Mouse (Mus musculus) kidney, postnatal 0 days (tissue): ENCODE data around the gene Bmf. TPM values are rescaled to one million over a fixed set of nuclear protein-coding genes. Genes with fewer than 3 reads are reported as not detected.

Experiments used
- ATAC-seq: fragments of 200-750 bp; cut with Nextera tagmentation; replicated peaks from 2 replicates; pipeline ENCODE4 v1.8.0; 2017; ENCODE audit warnings: low read depth, moderate number of reproducible peaks, moderate TSS enrichment, moderate library complexity; ENCODE audit not compliant: low FRiP score
- DNase-seq: peaks from one replicate; pipeline ENCODE4 v3.0.0-alpha.2; 2016; ENCODE audit warnings: low spot score
- H3K27ac ChIP-seq: fragments of 300-500 bp; sonication (generic); 2 replicates; pipeline ENCODE4 v1.5.1; 2014; ENCODE audit warnings: mild to moderate bottlenecking
- H3K27me3 ChIP-seq: fragments of 300-500 bp; sonication (generic); 2 replicates; pipeline ENCODE4 v1.6.1; 2014; ENCODE audit warnings: low read length, mixed read lengths; ENCODE audit not compliant: insufficient read depth
- H3K36me3 ChIP-seq: fragments of 300-500 bp; sonication (generic); 2 replicates; pipeline ENCODE4 v1.6.1; 2014; ENCODE audit warnings: low read length, mixed read lengths; ENCODE audit not compliant: insufficient read depth
- H3K4me1 ChIP-seq: fragments of 300-500 bp; sonication (generic); replicated peaks from 2 replicates; pipeline ENCODE4 v1.6.1; 2014; ENCODE audit warnings: antibody characterized with exemption, low read length, mixed read lengths; ENCODE audit not compliant: insufficient read depth
- H3K4me2 ChIP-seq: fragments of 300-500 bp; sonication (generic); 2 replicates; pipeline ENCODE4 v1.6.1; 2014; ENCODE audit warnings: mild to moderate bottlenecking, low read length, moderate library complexity, mixed read lengths
- H3K4me3 ChIP-seq: fragments of 300-500 bp; sonication (generic); replicated peaks from 2 replicates; pipeline ENCODE4 v1.5.1; 2014; ENCODE audit warnings: low read depth, low read length
- H3K9ac ChIP-seq: fragments of 300-500 bp; sonication (generic); 2 replicates; pipeline ENCODE4 v1.6.1; 2014; ENCODE audit warnings: low read depth, low read length
- H3K9me3 ChIP-seq: fragments of 300-500 bp; sonication (generic); replicated peaks from 2 replicates; pipeline ENCODE4 v1.6.1; 2016; ENCODE audit warnings: low read length, inconsistent platforms, mixed read lengths
- CTCF ChIP-seq: IDR thresholded peaks from 2 replicates; pipeline ENCODE4 v1.5.1; 2016; ENCODE audit warnings: antibody characterized with exemption, low read depth, mild to moderate bottlenecking, moderate library complexity
- WGBS: fragments of 180-500 bp; shearing (Covaris S2); extraction: QIAGEN DNeasy Blood & Tissue Kit; methylation state at CpG from one replicate; pipeline ENCODE4 v1.1.7; 2014; 5-methylcytosine and 5-hydroxymethylcytosine counted together
- polyA plus RNA-seq: library from polyadenylated mRNA; unstranded; fragments of >200 nt; fragmentation: Nextera tagmentation; extraction: Ambion mirVana; gene quantifications from 2 replicates; pipeline ENCODE4 v1.2.1, GENCODE M21; 2015

Bmf gene
- polyA plus RNA-seq, 1 experiment from 2014 or later, result 5.3 TPM

DNA sequence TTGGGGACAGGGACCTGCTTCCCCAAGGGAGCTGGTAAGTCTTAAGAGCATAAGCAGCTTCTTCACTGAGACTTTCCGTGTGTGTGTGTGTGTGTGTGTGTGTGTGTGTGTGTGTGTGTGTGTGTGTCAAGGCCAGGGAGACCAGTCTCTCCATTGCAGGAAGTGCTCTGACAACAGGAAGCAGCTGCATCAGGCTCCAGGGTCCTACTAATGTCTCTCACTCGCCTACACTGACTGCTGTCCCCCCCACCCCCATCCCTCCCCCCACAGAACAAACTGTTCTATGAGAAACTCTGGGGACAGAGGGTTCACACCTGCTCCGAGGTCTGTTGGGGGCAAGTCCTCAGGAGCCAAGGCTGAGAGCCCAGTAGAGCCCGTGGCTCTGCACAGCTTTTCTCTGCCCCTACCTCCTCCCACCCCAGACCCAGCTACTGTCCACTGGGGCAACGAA lies 58.2 kb downstream of the Bmf start:
- peak; percentile 47 for DNase-seq

GRCm38 (mm10) chr2:118490241-118491091 lies 59.0 kb downstream of the Bmf start:
- Histone ChIP-seq H3K27ac (peak overlapping the region; percentile 57), H3K4me1 (peaks cover 15% of the 10 kb centered on the region), H3K36me3 (no peaks in the 10 kb centered on the region), H3K9me3 (no peaks in the 10 kb centered on the region), H3K4me2 (no peak overlapping the region), H3K9ac (no peak overlapping the region), H3K4me3 (no peak overlapping the region), H3K27me3 (no peaks in the 10 kb centered on the region)
- ATAC-seq (peak; percentile 50), DNase-seq (peak; percentile 73)
- TF ChIP-seq CTCF, result no peak
- 18% methylated on average over 12 of the region's 12 CpGs for WGBS

More for the DNA sequence above, 58.2 kb downstream of the Bmf start:
- Histone ChIP-seq H3K4me3 (no peak overlapping the region), H3K27me3 (no peaks in the 10 kb centered on the region), H3K4me2 (no peak overlapping the region), H3K9me3 (no peaks in the 10 kb centered on the region), H3K9ac (no peak overlapping the region), H3K36me3 (no peaks in the 10 kb centered on the region), H3K4me1 (peaks cover 15% of the 10 kb centered on the region), H3K27ac (peak overlapping the region; percentile 57)
- no peak for TF ChIP-seq CTCF
- 40% methylated on average over 5 of the region's 5 CpGs for WGBS
- peak; percentile 23; the same call in 1 of the 2 replicates for ATAC-seq

DNA sequence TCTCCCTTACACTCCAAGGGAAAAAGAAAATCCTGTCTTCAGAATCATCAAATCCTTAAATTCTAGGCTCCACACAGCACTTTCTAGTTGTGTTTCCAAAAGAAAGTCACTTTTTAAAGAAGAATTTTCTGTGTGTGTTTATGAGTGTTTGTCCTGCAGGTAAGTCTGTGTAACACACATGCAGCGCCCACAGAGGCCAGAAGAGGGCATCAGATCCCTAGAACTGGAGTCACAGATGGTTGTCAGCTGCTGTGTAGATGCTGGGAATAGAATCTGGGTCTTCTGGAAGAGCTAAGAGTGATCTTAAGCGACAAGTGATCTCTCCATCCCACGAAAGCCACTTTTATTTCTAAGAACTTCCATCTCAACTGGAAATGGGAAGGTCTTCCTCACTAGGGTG lies 61.7 kb downstream of the Bmf start:
- 76% methylated on average over 3 of the region's 3 CpGs for WGBS
- Histone ChIP-seq H3K4me1 (peaks cover 15% of the 10 kb centered on the region), H3K9me3 (no peaks in the 10 kb centered on the region), H3K36me3 (no peaks in the 10 kb centered on the region), H3K27me3 (no peaks in the 10 kb centered on the region), H3K9ac (no peak overlapping the region), H3K4me2 (no peak overlapping the region), H3K4me3 (no peak overlapping the region), H3K27ac (no peak overlapping the region)
- no peak for ATAC-seq
- DNase-seq, result no peak
- TF ChIP-seq CTCF, result peak; percentile 59

DNA sequence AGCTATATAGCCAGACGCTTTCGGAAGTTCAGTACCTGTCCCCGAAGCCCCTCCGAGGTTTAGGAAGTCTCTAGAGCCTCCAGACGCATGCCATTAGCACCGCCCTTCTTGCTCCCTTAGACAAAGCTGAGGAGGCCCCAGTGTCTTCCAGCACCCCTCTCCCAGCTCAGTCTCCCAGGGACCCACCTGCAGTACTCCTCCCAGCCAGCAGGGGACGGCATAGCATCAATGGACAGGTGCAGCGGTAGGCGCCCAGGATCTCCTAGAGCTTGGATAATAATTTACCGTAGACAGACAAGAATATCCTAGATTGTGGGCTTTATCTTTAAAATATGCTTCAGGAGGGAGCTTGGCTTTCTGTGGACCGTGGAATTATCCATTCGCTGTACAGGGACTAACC lies 62.6 kb downstream of the Bmf start:
- Histone ChIP-seq H3K9me3 (no peaks in the 10 kb centered on the region), H3K9ac (no peak overlapping the region), H3K4me2 (no peak overlapping the region), H3K36me3 (no peaks in the 10 kb centered on the region), H3K27me3 (no peaks in the 10 kb centered on the region), H3K4me3 (no peak overlapping the region), H3K27ac (no peak overlapping the region), H3K4me1 (peaks cover 15% of the 10 kb centered on the region)
- ATAC-seq, result 0 out of 2 replicates have a peak, but pooled peaks have one; percentile 23
- 15% methylated on average over 12 of the region's 12 CpGs for WGBS
- peak; percentile 100 for TF ChIP-seq CTCF
- DNase-seq, result peak; percentile 85

- DNase-seq (no peak), ATAC-seq (no peak)
- H3K27me3 ChIP-seq, result no peaks in the 10 kb centered on the region
- TF ChIP-seq CTCF, result no peak
- H3K27ac ChIP-seq, result no peak overlapping the region
- no peaks in the 10 kb centered on the region for H3K9me3 ChIP-seq
- whole genome bisulfite sequencing, result 70% methylated on average over 3 of the region's 3 CpGs
- no peak overlapping the region for H3K4me2 ChIP-seq
- no peaks in the 10 kb centered on the region for H3K36me3 ChIP-seq
- H3K4me3 ChIP-seq, result no peak overlapping the region
- peaks cover 6% of the 10 kb centered on the region for H3K4me1 ChIP-seq
- no peak overlapping the region for H3K9ac ChIP-seq
Measured at GRCm38 (mm10) chr2:118485415-118485814, 64.1 kb downstream of the Bmf start.

GRCm38 (mm10) chr2:118484386-118484898 lies 65.0 kb downstream of the Bmf start:
- Histone ChIP-seq H3K27me3 (no peaks in the 10 kb centered on the region), H3K9ac (no peak overlapping the region), H3K27ac (no peak overlapping the region), H3K4me3 (no peak overlapping the region), H3K9me3 (no peaks in the 10 kb centered on the region), H3K4me1 (no peaks in the 10 kb centered on the region), H3K36me3 (no peaks in the 10 kb centered on the region), H3K4me2 (no peak overlapping the region)
- 83% methylated on average over 9 of the region's 9 CpGs for WGBS
- DNase-seq (no peak), ATAC-seq (no peak)
- TF ChIP-seq CTCF, result no peak
